Mouse (Mus musculus) gastrocnemius, adult 2 months (tissue): ENCODE data around the gene Cd200. TPM values are rescaled to one million over a fixed set of nuclear protein-coding genes. Genes with fewer than 3 reads are reported as not detected.
"Not testable (repeated sequence)": the region's sequence is repeated elsewhere in the genome, so short reads cannot be mapped to it uniquely, and the experiment has no call there.

Experiments used
- DNase-seq: peaks from one replicate; pipeline ENCODE4 v3.0.0; 2022
- H3K27ac ChIP-seq: fragments of 200-600 bp; 2 replicates; pipeline ENCODE4 v1.8.1; 2022; ENCODE audit warnings: mild to moderate bottlenecking
- H3K4me3 ChIP-seq: fragments of 200-600 bp; 2 replicates; pipeline ENCODE4 v1.8.1; 2022; ENCODE audit warnings: mild to moderate bottlenecking, moderate library complexity
- CTCF ChIP-seq: fragments of 200-600 bp; IDR thresholded peaks from 2 replicates; pipeline ENCODE4 v1.8.1; 2022; ENCODE audit warnings: antibody characterized with exemption, mild to moderate bottlenecking, moderate library complexity
- intact Hi-C: fragments of 180-260 bp; cut with DNase I; formaldehyde crosslinking; loops from one replicate; pipeline ENCODE4 v1.15.1; 2025
- long read RNA-seq, 2 experiments: library from polyadenylated mRNA; stranded (forward); transcript quantifications; one replicate each; pipeline ENCODE4 v2.0.0; 2021
- total RNA-seq, 2 experiments: library from RNA; stranded (reverse); gene quantifications; 2 replicates each; pipeline ENCODE4 v1.2.3; 2021

Gene Cd200
- 10 to 100 TPM; 10.4 to 20.1 TPM for total RNA-seq
- long read RNA-seq, experiment 1, transcript Cd200-210 (2 exons, 281 nt): minor isoform, 6 of 23 reads
- long read RNA-seq, experiment 1, transcript Cd200-202 (6 exons, 2,347 nt): major isoform, 7 of 23 reads
- long read RNA-seq, experiment 1, partial matches to known transcripts: 0 of 23 reads
- long read RNA-seq, experiment 1, other reads (novel, unspliced or antisense): 10 of 23 reads
- long read RNA-seq, experiment 2, transcript Cd200-202 (6 exons, 2,347 nt): minor isoform, 5 of 20 reads
- long read RNA-seq, experiment 2, transcript Cd200-210 (2 exons, 281 nt): major isoform, 7 of 20 reads
- long read RNA-seq, experiment 2, partial matches to known transcripts: 2 of 20 reads
- long read RNA-seq, experiment 2, other reads (novel, unspliced or antisense): 6 of 20 reads

- intact Hi-C loops: loop anchor here (5.0 kb wide), 2 partner anchors 46 to 76 kb away; no protein-coding TSS in a partner anchor
- TF ChIP-seq CTCF: peak; percentile 37
- DNase-seq: peak; percentile 52
- Histone ChIP-seq H3K27ac (peak within 1 kb of the TSS; percentile 93), H3K4me3 (peak within 1 kb of the TSS; percentile 68)
Observed at GRCm38 (mm10) chr16:45408425-45409063, at the start of gene Cd200. Cd200 (minus strand) TSS chr16:45409053.

- DNase-seq: no peak
- TF ChIP-seq CTCF: no peak
- H3K4me3 ChIP-seq: no peak overlapping the region
- intact Hi-C loops: no loop called here
- H3K27ac ChIP-seq: no peak overlapping the region
Observed at GRCm38 (mm10) chr16:45454762-45455161, 45.9 kb upstream of the Cd200 start.

- no peak for DNase-seq
- intact Hi-C loops: no loop called here
- no peak for TF ChIP-seq CTCF
- no peak overlapping the region for H3K4me3 ChIP-seq
- no peak overlapping the region for H3K27ac ChIP-seq
Observed at GRCm38 (mm10) chr16:45437230-45437739, 28.4 kb upstream of the Cd200 start.

GRCm38 (mm10) chr16:45435591-45435990 is 26.7 kb upstream of the Cd200 start:
- TF ChIP-seq CTCF: no peak
- H3K27ac ChIP-seq: no peak overlapping the region
- H3K4me3 ChIP-seq: no peak overlapping the region
- intact Hi-C loops: no loop called here
- no peak for DNase-seq

GRCm38 (mm10) chr16:45427651-45428050 is 18.8 kb upstream of the Cd200 start:
- intact Hi-C loops: no loop called here

GRCm38 (mm10) chr16:45413497-45413896 is 4.6 kb upstream of the Cd200 start:
- TF ChIP-seq CTCF: peak; percentile 59
- intact Hi-C loops: loop anchor here (5.0 kb wide), 1 partner anchor 131 kb away; no protein-coding TSS in a partner anchor
- DNase-seq: no peak
- Histone ChIP-seq H3K27ac (no peak overlapping the region), H3K4me3 (no peak overlapping the region)

More at GRCm38 (mm10) chr16:45427651-45428050, 18.8 kb upstream of the Cd200 start:
- no peak overlapping the region for H3K4me3 ChIP-seq
- TF ChIP-seq CTCF: no peak
- no peak overlapping the region for H3K27ac ChIP-seq
- DNase-seq: peak; percentile 21

- H3K27ac ChIP-seq: peak overlapping the region; percentile 93
- intact Hi-C loops: loop anchor here (5.0 kb wide), 2 partner anchors 47 to 77 kb away; no protein-coding TSS in a partner anchor
- H3K4me3 ChIP-seq: peak overlapping the region; percentile 68
- not testable (repeated sequence) for DNase-seq
Observed at GRCm38 (mm10) chr16:45409064-45409446, 202 bp upstream of the Cd200 start.

GRCm38 (mm10) chr16:45407645-45408400 is 1.0 kb downstream of the Cd200 start:
- Histone ChIP-seq H3K27ac (peak overlapping the region; percentile 93), H3K4me3 (peak overlapping the region; percentile 68)
- intact Hi-C loops: loop anchor here (5.0 kb wide), 2 partner anchors 46 to 76 kb away; no protein-coding TSS in a partner anchor
- DNase-seq: no peak
- no peak for TF ChIP-seq CTCF

- DNase-seq: no peak
- no peak for TF ChIP-seq CTCF
- Histone ChIP-seq H3K27ac (peak overlapping the region; percentile 93), H3K4me3 (peak overlapping the region; percentile 68)
- intact Hi-C loops: loop anchor here (5.0 kb wide), 2 partner anchors 45 to 75 kb away; no protein-coding TSS in a partner anchor
Observed at GRCm38 (mm10) chr16:45407091-45407490, 1.8 kb downstream of the Cd200 start.

GRCm38 (mm10) chr16:45402951-45403350 is 5.9 kb downstream of the Cd200 start:
- H3K4me3 ChIP-seq: peak overlapping the region; percentile 50
- TF ChIP-seq CTCF: no peak
- intact Hi-C loops: no loop called here
- H3K27ac ChIP-seq: peak overlapping the region; percentile 73
- no peak for DNase-seq

GRCm38 (mm10) chr16:45402036-45402435 is 6.8 kb downstream of the Cd200 start:
- DNase-seq: no peak
- peak overlapping the region; percentile 50 for H3K4me3 ChIP-seq
- peak overlapping the region; percentile 73 for H3K27ac ChIP-seq
- intact Hi-C loops: no loop called here
- TF ChIP-seq CTCF: no peak

GRCm38 (mm10) chr16:45399947-45400555 is 8.8 kb downstream of the Cd200 start:
- intact Hi-C loops: no loop called here
- Histone ChIP-seq H3K27ac (peak overlapping the region; percentile 73), H3K4me3 (peak overlapping the region; percentile 49)
- no peak for DNase-seq
- no peak for TF ChIP-seq CTCF
